Mouse (Mus musculus) R1 (cell line): Measurements from ENCODE around the gene Cx3cr1.

Experiments
- DNase-seq: peaks from one replicate; pipeline ENCODE4 v3.0.0-alpha.2; 2018; ENCODE audit warnings: low read depth, low spot score

Cx3cr1 gene

GRCm38 (mm10) chr9:119943326-119943725 is 126.4 kb downstream of the Cx3cr1 start:
- no peak for DNase-seq

- DNase-seq = no peak
Observed at GRCm38 (mm10) chr9:119941861-119942260, 127.8 kb downstream of the Cx3cr1 start.

DNA sequence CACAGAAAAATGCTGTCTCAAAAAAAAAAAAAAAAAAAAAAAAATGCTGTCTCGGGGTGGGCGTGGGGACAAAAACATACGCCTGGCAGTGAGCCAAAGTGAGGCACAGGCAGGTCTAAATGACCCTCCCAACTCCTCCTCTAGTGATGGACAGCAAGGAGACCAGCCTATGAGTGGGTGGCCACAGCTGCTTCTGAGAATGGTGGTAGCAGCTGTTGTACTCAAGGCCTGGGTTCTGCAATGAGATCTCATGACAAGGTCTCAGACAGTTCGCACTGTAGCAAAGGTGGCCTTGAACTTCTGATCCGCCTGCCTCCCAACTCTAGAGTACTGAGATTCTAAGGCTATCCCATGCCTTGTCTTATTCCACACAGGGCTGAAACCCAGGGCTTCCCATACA is 128.3 kb downstream of the Cx3cr1 start:
- DNase-seq = no peak

DNA sequence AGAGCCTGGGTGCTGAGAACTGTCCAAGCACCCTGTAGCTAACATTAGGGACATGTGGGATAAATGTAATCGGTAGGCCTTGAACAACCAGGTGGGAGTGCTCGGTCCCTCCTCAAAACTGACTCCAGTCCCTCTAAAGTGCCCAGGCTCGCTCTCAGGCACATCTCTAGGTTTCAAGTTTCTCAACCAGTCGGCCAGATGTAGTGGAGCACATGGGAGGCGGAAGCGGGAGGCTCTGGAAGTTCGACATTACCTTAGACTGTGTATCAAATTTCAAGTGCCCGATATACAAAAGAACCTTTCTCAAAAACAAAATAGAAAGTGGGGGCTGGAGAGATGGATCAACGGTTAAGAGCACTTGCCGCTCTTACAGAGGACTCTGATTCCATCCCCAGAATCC is 130.0 kb downstream of the Cx3cr1 start:
- DNase-seq = no peak

- no peak for DNase-seq
Observed at GRCm38 (mm10) chr9:119938496-119938895, 131.2 kb downstream of the Cx3cr1 start.

DNA sequence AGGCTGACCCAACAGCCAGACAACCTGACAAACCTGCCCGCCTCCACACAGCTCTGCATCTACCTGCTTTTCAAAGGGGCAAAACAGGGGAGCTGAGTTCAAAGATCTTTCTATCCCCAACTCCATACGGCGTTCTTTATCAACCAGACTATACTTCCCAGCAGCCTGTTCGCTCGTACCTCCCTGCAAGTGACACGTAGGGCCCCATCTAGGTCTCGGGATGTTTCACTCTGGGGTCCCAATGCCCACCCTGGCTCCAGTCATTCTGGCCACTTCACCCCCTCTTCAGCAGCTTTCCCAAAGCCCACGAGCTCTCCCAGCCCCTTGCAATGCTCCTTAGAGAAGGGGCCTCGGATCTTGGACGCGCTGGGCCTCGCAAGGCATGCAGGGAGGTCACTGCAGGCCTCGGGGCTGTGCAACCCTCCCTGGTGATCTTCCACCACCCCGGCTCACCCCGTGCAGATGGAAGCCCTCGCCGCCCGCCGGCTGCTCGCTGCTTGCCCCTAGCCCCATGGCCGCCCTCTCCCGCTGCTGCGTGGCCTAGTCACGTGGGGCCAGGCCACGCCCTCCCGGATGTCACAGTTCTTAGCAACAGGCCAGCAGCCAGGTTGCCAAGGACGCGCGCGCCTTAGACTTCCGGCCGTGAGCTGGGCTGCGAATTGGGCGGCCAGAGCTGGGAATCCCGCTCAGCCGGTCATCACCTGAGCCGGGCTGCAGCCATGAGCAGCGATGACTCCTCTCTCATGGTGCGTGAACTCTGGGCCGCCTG is 132.5 kb downstream of the Cx3cr1 start, which contains the start of the genes Gorasp1 and Ttc21a:
TSS of gene Gorasp1 (minus strand) at position 561 of the 769 bp plus-strand sequence.
TSS of gene Ttc21a (plus strand) at position 602 of the 769 bp plus-strand sequence.
- peak; percentile 91 for DNase-seq

GRCm38 (mm10) chr9:119933675-119934074 is 136.0 kb downstream of the Cx3cr1 start:
- DNase-seq = no peak

GRCm38 (mm10) chr9:119932358-119932757 is 137.3 kb downstream of the Cx3cr1 start:
- DNase-seq = peak; percentile 31

DNA sequence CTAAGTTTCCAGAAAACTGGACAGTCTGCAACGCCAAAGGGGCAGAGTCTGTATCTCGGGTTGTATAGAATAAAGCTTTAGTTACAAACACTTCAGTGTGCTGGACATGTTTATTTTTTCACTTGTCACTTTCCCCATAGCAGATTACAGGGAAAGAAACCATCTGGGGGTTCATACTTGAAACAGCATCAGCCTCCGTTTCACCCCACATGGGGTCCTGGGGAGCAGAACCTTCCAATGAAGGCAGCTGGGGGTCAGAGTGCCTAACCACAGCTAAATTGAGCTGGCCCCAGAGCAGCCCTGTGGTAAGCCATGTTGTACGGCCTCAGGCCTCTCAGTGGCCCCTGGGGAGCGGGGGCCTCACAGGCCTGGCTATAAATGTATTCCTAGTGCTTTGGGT is 143.2 kb downstream of the Cx3cr1 start:
- no peak for DNase-seq

DNA sequence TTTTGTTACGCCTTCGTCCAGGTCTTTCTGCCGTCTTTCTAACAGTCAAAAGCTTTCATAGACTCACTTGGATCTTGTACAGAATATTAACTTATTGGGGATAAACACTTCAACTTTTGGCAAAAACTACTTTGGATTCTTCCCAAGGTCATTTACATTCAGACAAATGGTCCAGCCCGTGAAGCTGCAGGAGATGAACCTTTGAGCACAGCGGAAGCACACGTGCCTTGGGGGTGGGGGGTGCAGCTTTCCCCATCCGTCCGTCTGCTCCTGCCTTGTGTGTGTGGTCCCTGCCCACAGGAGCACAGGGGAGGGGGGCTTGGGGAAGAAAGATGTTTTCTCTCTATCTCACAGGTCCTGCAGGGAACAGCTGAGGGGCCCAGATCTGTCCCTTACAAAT is 143.9 kb downstream of the Cx3cr1 start:
- DNase-seq = no peak

- DNase-seq = no peak
Observed at GRCm38 (mm10) chr9:119925120-119925657, 144.5 kb downstream of the Cx3cr1 start.

GRCm38 (mm10) chr9:119923462-119923861 is 146.2 kb downstream of the Cx3cr1 start:
- no peak for DNase-seq

DNA sequence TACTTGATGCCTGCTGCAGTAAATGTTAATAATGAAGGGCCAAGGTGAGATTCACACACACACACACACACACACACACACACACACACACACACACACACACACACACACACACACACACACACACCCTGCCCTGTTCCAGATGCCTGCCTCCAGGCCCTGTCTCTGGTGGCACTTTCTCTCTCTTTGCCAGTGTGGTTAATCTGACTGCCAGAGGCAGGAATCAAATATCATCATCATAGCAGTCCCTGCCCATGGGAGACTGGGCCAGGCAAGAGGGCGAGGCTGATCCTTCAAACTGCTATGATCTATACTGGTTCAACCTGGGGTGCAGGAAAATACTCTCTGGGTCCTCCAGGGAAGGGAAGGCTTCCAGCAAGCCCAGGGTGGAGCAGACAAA is 149.8 kb downstream of the Cx3cr1 start:
- DNase-seq = no peak

- DNase-seq = peak; percentile 40
Observed at GRCm38 (mm10) chr9:119913087-119913838, 156.4 kb downstream of the Cx3cr1 start.

DNA sequence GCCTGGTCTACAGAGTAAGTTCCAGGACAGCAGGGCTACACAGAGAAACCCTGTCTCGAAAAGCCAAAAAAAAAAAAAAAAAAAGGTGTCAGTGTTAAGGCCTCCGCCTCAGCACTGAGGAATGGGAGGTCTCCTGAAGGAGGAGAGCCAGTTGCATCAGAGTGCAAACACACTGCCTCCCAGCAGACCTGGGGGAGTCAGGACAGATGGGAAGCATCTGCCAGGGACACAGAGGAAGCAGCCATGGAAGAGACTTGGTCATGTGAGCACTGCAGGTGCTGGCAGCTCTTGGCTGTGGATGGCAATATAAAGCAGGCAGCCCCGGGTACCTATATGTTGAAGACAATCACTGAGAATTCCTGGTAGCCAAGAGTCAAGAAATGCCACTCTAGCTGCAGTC is 159.7 kb downstream of the Cx3cr1 start:
- no peak for DNase-seq

DNA sequence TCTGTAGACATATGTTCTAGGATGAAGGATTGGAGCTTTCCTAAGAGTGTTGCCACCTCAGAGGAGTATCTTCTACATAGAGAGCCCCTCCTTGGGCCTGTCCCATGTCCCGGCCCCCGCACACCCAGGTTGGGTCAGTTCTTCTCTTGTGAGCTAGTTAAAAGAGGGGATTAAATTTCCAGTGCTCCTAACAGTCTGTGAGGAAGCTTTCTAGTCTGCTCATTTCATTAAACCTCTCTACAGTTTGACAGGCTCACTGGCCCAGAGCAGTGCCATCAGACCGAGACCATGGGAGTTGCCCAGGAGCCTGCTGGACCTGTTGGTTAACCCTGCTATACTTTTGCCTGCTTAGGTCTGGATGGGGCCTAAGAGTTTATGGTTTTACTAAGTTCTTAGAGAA is 161.0 kb downstream of the Cx3cr1 start:
- no peak for DNase-seq

DNA sequence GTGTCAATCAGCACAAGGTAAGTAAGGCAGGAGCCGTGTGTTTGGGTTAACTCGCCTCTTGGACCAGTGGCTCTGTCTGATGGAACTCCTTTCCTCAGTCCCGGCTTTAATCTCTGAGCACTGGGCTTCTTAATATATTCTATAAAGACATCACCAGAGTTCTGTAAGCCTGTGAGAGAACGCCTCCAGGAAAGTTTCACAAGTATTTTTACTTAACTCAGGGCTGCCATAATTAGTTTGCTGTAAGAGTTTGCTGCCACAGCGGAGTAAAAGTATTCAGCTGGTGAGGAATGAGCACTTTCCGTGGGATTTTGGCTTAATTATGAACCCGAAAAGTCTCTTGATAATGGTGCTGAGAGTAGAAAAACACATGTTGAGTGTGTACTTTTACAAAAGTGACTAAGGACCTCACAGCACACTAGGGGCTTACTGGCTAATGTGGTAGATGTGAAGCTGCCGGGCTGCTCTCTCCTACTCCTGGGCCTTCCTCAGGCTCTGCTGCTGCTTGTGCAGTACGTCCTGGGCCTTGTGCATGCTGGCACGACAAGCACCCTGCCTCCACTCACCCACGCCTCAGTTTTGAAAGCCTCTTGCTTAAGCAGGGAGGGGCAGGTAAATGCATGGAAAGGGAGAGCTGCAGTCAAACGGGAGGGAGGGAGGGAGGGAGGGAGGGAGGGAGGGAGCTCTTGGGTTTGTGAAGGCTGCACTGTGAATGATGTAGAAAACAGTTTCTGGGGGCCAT is 167.1 kb downstream of the Cx3cr1 start:
- DNase-seq = no peak

- no peak for DNase-seq
Observed at GRCm38 (mm10) chr9:119899446-119899845, 170.2 kb downstream of the Cx3cr1 start.

- peak; percentile 56 for DNase-seq
Observed at GRCm38 (mm10) chr9:119895040-119895721, 174.5 kb downstream of the Cx3cr1 start.

DNA sequence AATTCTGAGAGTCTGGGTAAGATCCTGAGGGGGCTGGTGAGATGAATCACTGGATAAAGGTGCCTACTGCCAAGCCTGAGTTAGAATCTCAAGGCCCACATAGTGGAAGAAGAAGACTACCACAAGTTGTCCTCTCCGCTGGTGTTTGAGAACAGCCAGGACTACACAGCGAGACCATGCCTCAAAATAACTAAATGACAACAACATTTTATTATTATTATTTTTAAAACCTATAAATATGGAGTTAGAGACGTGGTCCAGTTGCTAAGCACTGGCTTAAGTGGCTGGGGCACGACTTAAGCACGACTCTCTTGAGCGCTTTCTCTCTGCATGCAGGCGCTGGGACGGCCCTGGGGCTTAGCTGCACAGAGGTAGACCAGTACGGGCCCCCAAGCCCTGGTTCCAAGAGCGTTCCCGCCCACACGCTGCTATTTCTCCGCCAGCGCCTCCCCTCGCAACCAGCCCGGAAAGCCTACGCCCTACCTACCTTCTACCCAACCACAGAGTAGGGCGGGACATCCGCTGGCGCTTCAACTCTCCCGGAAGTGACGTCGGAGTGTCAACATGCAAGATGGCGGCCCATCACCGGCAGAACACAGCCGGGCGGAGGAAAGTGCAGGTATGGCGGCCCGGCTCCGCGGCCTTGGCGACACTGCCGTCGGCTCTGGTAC is 175.2 kb downstream of the Cx3cr1 start, which contains the start of gene Wdr48:
TSS of gene Wdr48 (plus strand) at position 540 of the 671 bp plus-strand sequence.
- peak; percentile 99 for DNase-seq

DNA sequence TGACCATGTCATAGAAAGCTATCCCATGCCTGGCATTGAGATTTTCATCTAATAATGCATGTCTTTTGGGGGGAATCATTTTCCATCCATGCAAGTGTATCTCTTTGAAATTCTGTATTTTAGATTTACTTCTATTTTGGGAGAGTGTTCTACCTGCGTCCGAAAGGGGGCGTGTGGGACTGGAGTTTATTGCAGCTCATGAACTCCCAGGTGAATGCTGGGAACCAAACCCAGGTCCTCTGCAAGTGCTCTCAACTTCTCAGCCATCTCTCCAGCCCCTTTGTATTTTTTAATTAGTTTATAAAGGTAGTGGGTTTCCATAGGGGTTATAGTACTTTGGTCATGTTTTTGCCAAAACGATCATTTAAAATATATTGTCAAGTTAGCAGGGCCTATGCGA is 175.8 kb downstream of the Cx3cr1 start:
- peak; percentile 66 for DNase-seq
